Mouse (Mus musculus): ENCODE results near the gene Gpbar1.

Gpbar1 gene

DNA sequence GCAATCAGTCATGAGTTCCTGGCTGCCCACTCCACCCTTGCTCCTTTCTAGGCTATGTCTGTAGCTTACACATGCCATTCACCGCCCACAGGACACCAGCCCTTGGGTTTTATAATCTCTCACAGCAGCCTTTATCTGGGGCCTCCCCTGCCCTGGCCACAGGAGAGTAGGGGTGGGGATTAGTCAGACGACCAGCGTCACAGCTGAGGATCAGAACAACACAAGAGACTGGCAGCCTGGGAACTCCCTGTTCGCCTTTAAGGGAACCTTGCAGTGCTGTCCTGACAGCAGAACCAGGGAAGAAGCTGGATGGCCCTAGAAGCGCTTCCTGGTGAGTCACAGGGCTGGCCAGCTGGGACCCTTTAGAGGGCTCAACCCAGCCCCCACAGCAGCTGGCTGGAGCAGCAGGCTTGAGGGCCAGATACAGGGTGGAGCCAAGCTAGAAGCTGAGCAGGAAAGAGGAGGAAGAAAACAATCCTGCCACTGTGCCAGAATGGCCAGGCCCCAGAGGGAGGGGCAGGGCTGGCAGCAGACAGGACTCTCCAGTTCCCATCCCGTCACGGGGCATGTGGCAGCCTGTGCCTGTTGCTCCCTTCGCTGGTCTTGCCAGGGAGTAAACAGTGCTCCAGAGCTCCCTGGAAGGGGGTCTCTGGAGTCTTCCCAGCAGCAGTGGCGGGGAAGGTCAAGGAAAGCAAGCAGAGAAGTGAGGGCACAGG lies 17.3 kb downstream of the Gpbar1 start:
- DNase-seq (ENCODE audit: low spot score) = peak; percentile 96

DNA sequence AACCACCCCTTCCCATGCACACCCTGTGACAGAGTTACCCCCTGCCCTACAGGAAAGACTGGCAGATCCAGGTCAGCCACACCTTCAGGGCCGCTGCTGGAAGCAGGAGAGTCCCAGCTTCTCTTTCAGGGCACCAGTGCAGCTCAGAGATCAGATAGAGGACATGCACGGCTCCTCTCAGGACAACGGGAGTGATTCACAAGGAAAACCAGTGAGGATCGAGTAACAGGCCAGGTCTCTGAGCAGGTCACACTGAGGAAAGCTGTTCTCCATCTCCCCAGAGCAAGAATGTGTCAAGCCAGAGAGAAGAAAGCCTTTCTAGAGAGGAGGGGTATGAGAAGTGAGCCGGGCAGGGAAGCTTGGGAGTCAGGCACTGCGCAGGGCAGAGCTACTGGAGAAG lies 18.1 kb downstream of the Gpbar1 start:
- DNase-seq (ENCODE audit: low spot score) = peak; percentile 38

DNA sequence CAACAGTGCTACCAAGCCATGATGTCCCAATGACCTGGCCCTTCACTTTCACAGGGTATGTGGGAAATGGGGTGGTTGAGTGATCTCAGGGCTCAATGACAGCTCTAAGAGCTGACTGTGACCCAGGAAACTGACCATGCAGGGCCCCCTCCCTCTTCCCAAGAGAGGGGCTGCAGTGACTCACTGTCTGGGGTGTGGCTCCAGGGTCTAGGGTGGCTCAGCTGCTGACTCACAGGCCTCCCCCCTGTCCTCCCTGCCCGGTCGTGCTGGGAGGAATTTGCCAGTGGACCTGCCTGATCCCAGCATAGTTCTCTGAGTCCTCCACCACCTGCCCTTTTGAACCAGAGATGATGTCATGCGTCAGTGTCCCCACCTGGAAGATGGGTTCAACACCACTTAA lies 18.9 kb downstream of the Gpbar1 start:
- peak; percentile 55 for DNase-seq (ENCODE audit: low spot score)

DNA sequence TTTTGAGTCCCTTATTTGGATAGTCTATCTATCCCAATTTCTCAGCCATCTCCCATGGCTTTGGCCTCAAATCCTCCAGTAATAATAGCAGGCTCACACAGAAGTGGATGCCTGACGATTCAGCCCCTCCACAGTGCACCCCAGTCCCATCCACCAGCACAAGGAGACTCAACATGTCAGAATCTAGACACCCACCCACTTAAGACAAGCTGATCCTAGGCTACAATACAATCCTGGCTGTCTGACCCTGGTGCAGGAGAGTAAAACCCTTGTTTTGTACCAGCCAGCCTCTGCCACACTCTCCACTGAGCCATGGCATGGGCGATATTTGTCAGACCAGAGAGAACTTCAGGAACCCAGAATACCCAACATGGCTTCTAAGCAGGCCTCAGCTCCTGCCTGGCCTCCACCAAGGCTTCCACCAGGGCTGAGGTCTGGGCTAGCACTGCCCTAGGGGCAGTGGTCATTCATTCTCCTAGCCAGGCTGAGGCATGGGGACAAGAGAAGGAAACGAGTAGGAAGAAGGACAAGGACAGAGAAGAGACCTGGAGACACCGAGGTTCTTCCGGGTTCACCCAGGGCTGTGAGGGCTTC lies 19.9 kb downstream of the Gpbar1 start:
- no peak for DNase-seq (ENCODE audit: low spot score)

DNA sequence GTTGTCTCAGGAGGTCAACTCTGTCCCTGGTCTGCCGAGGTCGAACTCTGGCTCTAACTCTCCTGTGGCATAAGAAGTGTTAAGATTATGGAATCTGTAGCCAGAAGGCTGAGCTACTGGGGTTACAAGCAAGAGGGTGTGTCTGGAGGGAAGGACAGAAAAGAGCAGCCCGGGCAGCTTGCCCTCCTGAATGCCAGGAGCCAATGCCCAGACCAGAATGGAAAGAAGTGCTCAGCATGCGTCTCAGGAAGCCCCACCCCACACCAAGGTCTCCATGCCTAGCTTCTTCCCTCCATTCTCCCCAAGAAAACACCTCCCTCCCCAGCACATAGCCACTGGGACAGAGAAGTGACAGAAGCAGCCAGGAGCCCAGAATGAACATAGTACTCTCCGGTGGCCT lies 20.6 kb downstream of the Gpbar1 start:
- no peak for DNase-seq (ENCODE audit: low spot score)

DNA sequence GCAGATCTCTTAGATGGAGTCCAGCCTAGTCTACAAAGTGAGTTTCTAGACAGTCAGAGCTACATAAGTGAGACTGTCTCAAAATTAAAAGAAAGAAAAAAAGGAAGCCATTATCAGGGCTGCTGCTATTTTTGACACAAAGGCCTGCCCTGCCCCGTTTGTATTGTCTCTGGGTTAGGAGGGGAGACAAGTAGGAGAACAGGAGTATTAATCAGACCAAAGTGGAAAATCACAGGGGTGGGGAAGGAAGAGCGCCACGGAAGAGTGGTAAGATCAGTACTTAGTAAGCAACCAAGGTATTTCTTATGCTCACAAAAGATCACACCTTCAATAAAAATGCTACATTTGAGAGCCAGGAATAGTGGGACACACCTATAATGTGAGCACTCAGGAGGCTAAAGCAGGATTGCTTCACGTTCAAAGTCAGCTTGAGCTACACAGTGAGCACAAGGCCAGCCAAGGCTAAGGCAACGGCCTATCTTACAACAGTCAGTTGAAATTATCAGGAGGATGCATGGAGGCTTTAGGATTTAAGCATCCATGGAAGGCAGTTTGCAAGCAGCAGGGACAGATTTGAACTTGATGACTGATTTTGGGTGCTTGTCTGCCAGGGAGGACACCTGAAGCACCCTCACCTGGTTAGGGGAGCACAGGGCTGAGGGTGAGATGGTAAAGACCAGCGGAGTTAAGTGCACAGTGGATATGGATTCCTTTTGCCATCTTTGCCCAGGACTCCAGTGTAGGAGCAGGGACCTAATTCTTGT lies 22.2 kb downstream of the Gpbar1 start:
- DNase-seq (ENCODE audit: low spot score) = no peak

DNA sequence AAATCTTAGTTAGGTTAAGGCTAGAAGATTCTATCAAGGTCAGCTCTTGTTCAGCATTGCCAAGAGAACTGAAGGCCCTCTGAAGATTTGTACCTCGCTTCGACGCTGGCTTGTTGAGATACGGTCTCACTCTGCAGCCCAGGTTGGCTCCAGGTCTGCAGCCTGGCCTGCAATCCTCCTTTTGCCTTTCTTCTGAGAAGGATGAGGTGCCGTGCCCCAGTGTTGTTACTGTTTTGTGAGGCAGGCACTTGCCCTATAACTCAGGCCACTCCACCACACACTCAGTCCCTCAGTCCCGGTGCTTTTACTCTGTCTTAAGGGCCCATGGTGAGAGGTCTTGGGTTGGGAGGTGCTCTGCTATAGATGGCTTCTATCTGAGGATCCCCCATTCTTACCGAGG lies 23.9 kb downstream of the Gpbar1 start:
- DNase-seq (ENCODE audit: low spot score) = no peak

DNA sequence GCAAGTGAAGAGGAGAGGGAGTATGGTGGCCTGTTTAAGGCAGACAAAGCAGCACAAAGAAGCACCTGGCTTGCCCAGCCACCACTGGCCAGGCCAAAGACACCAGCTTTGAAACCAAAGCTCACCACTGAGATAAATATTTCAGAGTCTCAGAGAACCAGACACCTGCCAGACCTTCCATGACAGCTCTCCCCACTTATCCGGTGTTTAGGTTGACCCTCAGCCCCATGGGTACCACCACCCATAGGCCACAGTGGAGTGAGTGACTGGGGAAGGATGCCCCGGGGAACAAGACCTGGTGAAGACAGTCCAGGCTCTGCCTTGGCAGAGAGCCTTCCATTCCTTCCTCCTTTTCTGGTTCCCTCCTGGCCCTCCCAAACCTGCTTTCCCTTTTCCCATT lies 24.5 kb downstream of the Gpbar1 start:
- no peak for DNase-seq (ENCODE audit: low spot score)

DNA sequence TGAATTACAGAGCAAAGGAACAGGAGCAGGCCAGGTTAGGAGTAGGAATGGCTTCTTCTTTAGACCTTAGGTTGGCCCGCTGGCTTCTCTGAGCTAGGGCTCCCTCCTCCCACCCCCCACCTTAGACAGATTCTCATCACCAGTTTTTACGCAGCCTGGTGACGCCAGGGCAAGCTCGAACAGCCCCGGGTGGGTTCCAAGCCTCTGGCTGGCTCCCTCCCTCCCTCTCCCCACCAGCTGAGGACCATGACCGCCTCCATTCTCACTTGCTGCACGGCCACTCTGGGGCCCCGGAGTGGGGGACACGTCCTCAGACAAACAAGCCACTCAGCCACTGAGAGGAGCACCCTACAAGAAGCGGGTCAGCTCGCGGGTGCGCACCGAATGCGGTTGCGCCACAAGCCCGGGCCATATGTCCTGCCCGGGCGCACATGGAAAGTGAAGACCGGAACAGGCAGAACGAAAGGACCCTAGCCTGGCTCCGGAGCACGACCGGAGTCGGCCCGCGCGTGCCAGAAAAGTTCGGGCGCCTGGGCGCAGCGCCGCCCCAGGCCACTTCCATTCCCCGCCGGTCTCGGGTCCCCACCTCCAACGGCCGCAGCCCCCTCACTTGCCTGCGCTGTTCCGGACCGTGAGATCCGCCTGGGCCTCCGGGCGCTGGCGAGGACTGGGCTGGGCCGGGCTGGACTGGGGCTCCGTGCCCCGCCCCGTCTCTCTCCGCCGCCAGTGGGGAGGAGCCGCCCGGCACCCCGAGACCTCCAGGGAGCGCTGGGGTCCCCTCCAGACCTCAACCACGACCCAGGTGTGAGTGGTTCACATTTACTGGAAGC lies 25.4 kb downstream of the Gpbar1 start:
- peak; percentile 60 for DNase-seq (ENCODE audit: low spot score)

DNA sequence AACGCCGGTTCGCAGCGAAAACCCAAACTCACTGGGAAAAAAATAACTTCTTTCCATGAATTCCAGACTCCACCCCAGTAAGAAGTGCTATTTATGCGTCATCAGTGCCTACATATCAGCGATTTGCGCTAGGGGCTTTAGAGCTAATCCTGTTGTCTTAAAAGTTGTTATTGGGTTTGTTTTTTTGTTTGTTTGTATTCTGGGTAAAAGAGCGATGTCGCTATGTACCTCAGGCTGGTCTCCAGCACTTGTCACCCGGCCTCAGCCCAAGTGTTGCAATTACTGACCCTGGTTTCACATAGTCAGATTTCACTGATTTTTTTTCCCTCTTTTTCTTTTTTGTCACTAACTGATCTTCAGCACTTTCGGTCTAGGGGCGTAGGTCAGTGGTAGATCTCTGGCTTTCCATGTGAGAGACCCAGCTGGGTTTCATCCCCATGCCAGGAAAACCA lies 26.0 kb downstream of the Gpbar1 start:
- DNase-seq (ENCODE audit: low spot score) = no peak

DNA sequence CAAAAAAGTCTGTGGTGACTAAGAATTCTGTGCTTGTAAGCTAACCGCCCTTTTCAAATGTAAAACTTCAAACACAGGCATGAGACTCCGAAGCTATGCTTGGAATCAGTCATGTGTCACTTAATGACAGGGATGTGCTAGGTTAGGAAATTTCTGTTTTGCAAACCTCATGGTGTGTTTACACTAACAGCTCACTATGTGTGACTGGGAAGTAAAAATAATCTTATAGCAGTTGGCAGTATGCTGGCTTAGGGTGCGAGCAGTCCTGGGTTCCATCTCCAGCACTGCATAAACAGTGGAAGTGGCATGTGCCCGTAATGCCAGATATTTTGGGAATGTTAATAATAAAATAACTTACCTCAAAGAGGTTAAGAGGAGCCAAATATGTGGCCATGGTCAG lies 26.6 kb downstream of the Gpbar1 start:
- no peak for DNase-seq (ENCODE audit: low spot score)

DNA sequence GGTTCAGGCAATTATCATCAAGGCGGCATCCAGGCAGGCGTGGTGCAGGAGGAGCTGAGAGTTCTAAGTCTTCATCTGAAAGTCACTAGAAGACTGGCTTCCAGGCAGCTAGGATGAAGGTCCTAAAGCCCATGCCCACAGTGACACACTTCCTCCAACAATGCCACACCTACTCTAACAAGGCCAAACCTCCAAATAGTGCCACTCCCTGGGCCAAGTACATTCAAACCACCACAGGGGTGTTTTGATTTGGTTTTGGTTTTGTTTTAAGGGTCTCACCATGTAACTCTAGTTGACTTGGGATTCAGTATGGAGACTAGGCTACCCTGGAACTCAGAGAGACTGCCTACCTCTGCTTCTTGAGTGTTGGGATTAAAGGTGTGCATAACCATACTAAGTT lies 27.2 kb downstream of the Gpbar1 start, which contains the start of gene Tmbim1:
Gene Tmbim1 (minus strand): TSS at position 101 of the 400 bp plus-strand sequence.
- no peak for DNase-seq (ENCODE audit: low spot score)

DNA sequence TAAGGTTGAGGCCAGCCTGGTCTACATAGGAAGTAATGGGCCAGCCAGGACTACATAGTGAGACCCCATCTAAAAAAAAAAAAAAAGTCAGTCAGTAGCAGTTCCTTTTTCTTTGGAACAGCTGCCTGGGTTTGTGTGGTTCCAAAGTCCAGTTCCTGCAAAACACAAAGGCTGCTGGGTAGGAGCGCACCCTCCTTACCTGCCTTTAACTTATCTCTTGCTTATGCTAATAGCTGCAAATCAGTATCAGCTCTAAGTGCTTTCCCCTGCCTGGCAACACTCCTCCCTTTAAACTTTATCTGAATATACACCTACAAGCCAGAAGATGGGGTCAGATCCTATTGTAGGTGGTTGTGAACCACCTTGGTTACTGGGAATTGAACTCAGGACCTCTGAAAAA lies 28.8 kb downstream of the Gpbar1 start:
- no peak for DNase-seq (ENCODE audit: low spot score)

DNA sequence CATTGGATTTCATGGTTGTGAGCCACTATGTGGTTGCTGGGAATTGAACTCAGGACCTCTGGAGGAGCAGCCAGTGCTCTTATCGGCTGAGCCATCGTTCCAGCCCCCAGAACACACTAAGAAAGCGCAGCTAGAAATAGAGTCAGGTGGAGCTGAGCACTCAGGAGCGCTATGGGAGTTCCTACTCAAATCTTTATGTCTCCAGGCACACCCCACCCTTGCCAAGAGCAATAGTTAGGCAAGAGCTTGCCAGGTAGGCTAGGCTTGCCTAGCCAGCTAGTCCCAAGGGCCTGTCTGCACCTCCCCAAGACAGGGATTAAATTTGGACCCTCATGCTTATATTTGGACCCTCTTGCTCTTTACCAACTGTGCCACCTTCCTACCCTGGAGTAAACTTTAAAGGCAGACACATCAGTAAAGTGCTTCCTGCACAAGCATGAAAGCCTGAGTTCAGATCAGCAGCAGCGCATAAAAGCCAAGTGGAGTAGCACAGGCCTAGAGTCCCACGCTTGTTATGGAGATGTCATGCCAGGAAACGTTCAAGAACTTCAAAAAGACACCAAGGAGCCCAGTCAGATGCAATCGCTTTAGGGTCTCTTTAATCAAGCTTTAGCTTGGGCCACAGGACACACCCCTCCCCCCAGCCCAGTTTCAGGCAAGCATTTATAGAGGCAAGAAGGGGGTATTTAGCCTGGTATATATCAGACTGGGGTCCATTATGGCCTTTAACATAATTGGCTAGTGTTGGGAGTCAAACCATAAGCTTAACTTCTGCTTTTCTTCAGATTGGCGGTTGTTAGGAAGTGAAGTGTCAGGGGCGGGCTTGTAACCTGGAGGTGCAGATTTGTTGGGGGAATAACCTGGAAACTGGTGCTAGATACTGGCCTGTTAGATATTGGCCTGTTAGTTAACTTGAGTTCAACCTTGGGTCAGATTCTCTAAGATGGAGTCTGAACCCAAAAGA lies 29.9 kb downstream of the Gpbar1 start:
- DNase-seq (ENCODE audit: low spot score) = no peak

DNA sequence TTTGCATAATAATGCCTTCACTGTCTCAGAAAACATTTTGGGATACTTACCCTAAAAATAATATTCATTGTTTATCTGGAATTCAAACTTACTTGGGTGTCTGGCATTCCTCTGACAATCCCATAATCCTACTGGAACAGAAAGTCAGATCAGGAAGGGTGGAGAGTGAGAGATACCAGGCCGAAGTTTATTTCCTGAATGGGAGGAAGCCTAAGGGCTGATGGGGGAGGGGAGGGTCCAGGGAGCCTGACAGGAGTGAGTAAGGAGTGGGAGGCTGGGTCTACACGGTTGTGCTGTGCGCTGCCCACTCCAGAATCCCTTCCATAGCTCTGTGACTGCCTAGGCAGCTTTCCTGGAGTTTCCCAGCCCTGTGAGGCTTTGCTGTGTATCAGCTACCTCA lies 31.4 kb downstream of the Gpbar1 start:
- no peak for DNase-seq (ENCODE audit: low spot score)

DNA sequence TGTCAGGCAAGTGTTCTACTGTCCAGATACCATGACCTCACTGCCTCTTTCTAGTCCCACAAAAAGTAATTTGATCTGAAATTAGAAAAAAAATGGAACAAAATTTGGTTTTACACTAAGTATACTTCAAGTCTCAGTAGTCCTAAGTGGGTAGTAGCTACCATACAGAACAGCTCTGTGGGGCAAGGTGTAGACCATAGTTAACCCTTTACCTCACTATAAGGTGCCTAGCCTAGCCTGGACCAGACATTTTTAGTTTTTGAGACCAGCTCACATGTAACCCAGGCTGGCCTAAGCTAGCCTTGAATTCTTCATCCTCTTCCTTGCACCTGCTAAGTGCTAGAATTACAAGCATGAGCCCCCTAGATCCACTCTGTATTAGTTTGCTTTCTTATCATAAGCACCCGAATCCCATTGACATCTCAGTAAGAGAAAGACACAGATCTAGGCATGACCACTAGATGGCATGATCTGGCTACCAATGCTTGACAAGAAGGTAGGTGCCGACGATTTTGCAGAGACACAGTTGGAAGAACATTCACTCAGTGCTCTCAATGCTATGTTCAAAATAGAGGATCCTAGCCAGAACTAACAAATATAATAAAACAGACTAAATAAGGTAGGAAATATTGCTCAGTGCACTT lies 34.8 kb downstream of the Gpbar1 start:
- DNase-seq (ENCODE audit: low spot score) = peak; percentile 87

DNA sequence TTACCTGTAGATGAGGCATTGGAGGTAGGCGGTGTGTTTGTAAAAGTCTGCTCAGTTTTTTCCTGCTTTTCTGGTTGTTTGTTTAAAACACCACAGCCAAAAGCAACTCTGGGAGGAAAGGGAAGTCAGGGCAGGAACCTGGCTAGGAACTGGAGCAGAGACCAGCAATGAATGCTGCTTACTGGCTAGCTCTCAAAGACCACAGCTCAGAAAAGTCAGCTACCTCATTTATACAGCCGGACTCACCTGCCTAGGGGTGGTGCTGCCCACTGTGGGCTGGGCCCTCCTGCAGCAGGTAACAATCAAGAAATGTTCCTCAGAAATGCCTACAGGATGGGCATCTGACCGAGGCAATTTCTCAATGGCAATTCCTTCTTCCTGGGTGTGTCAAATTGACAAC lies 36.4 kb downstream of the Gpbar1 start:
- DNase-seq (ENCODE audit: low spot score) = no peak

DNA sequence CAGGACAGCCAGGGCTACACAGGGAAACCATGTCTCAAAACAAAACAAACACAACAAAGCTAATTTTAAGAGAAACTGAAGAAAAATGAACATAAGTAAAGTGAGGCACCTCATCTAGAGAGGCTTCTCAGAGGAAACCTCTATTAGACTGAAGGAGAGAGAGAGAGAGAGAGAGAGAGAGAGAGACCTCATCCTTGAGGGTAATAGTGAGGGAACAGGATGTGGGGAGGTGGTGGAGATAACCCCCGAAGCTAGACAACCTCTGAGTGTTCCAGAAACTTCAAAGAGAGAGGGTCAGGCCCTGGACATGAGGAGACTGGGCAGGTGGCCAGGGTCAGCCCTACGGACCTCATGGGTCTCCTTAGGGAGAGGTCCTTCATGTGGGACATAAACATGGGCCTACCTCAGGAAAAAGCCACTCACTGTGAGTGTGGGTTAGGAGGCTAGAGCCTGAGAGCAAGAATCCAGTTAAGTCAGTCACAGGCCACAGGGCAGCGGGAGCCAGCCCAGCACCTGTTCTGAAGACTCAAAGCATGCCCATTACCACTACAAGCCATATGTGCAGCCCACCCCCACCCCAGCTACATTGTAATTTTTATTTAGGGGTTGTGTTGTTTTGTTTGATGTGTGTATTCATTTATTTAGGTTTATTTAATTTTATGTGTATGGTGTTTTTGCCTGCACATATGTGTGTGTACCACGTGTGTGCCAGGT lies 37.9 kb downstream of the Gpbar1 start:
- no peak for DNase-seq (ENCODE audit: low spot score)

DNA sequence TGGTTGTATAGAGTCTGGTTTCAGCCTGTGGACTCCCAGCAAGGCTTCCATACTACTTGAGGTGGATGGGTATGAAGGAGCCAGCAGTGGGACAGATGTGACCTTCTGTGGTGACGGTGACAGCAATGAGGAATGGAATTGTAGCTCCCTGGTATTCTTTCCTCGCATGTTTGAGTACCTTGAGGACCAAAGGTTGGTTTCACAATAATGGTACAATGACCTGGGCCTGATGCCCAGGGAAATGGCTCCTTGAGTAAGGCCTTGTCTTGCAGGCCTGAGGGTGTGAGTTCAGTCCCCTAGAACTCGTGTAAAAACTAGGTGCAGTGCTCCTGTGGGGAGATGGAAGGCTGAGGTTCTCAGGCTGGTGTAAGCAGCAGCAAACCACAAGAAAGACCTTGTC lies 40.4 kb downstream of the Gpbar1 start:
- DNase-seq (ENCODE audit: low spot score) = no peak

DNA sequence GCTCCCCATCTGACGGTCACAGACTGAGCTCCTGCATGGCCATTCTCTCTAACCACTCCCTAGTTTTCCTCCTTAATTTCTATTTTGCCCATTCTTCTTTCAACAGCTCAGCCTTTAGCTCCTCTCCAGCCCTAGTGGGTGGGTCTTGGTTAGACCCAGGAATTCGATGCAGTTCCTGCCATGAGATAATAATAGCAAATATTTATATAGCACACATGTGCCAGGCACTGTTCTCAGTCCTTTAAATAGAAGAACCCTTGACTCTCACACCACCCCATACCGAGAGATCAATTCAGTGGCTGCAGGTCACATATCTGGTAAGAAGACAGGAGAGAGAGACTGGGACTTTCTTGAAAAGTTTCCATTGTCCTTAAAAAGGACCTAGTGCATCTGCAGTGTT lies 43.0 kb downstream of the Gpbar1 start:
- no peak for DNase-seq (ENCODE audit: low spot score)

Measured in MN1 (cell line).